Mouse (Mus musculus): ENCODE results near the gene Vat1l. TPM values are rescaled to one million over a fixed set of nuclear protein-coding genes. Genes with fewer than 3 reads are reported as not detected.

Vat1l gene
- polyA plus RNA-seq, 1 experiment = not detected

GRCm38 (mm10) chr8:114363167-114363566 is 157.8 kb downstream of the Vat1l start:
- WGBS = 70% methylated on average over 5 of the region's 5 CpGs
- Histone ChIP-seq H3K4me1 (ENCODE audit: control insufficient read depth, insufficient read depth, low read length) (no peaks in the 10 kb centered on the region), H3K27ac (ENCODE audit: insufficient read depth, low read depth, low read length) (no peak overlapping the region), H3K4me3 (ENCODE audit: insufficient read depth, low read depth, low read length) (no peak overlapping the region)
- TF ChIP-seq POLR2A (IDR thresholded peaks at IDR 0.05; ENCODE audit: insufficient read depth, low read depth, low read length) (no peak), CTCF (IDR thresholded peaks at IDR 0.05; ENCODE audit: insufficient read depth, low read depth, low read length) (no peak)

- 64% methylated on average over 8 of the region's 8 CpGs for WGBS
- Histone ChIP-seq H3K4me3 (ENCODE audit: insufficient read depth, low read depth, low read length) (no peak overlapping the region), H3K4me1 (ENCODE audit: control insufficient read depth, insufficient read depth, low read length) (no peaks in the 10 kb centered on the region), H3K27ac (ENCODE audit: insufficient read depth, low read depth, low read length) (no peak overlapping the region)
- no peak for TF ChIP-seq POLR2A (IDR thresholded peaks at IDR 0.05; ENCODE audit: insufficient read depth, low read depth, low read length)
- TF ChIP-seq CTCF (IDR thresholded peaks at IDR 0.05; ENCODE audit: insufficient read depth, low read depth, low read length) = no peak
These were observed 158.2 kb downstream of the Vat1l start for GRCm38 (mm10) chr8:114363656-114364055.

- TF ChIP-seq POLR2A (IDR thresholded peaks at IDR 0.05; ENCODE audit: insufficient read depth, low read depth, low read length) = no peak
- peak; percentile 77 for TF ChIP-seq CTCF (IDR thresholded peaks at IDR 0.05; ENCODE audit: insufficient read depth, low read depth, low read length)
- 30% methylated on average over 27 of the region's 27 CpGs for WGBS
These were observed 163.9 kb downstream of the Vat1l start for GRCm38 (mm10) chr8:114369038-114369976.

GRCm38 (mm10) chr8:114374390-114374789 is 169.0 kb downstream of the Vat1l start:
- no peak overlapping the region for H3K27ac ChIP-seq (ENCODE audit: insufficient read depth, low read depth, low read length)
- H3K4me3 ChIP-seq (ENCODE audit: insufficient read depth, low read depth, low read length) = no peak overlapping the region
- WGBS = 88% methylated on average over 6 of the region's 6 CpGs
- H3K4me1 ChIP-seq (ENCODE audit: control insufficient read depth, insufficient read depth, low read length) = no peaks in the 10 kb centered on the region
- no peak for TF ChIP-seq POLR2A (IDR thresholded peaks at IDR 0.05; ENCODE audit: insufficient read depth, low read depth, low read length)
- no peak for TF ChIP-seq CTCF (IDR thresholded peaks at IDR 0.05; ENCODE audit: insufficient read depth, low read depth, low read length)

More at GRCm38 (mm10) chr8:114369038-114369976, 163.9 kb downstream of the Vat1l start:
- Histone ChIP-seq H3K4me3 (ENCODE audit: insufficient read depth, low read depth, low read length) (peak overlapping the region; percentile 33), H3K4me1 (ENCODE audit: control insufficient read depth, insufficient read depth, low read length) (peaks cover 2% of the 10 kb centered on the region; the same call in 1 of the 2 replicates), H3K27ac (ENCODE audit: insufficient read depth, low read depth, low read length) (no peak overlapping the region)

DNA sequence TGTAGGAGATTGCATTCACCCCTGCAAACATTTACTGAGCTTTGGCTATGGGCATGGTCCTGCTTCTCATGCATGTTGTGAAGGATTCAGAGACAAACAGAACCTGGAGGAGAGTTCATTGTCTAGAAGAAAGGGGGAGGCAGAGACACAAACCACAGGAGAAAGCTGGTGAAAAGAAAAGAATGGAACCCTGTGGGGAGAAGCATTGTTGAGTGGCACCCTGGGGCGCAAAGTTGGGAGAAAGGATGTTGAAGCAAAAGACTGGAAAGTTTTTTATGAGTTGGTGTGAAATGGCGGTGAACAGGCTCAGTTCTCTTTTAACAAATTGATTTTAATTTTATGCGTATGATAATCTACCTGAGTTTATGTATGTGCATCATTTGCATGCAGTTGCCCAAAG is 178.8 kb downstream of the Vat1l start:
- Histone ChIP-seq H3K4me1 (ENCODE audit: control insufficient read depth, insufficient read depth, low read length) (no peaks in the 10 kb centered on the region), H3K27ac (ENCODE audit: insufficient read depth, low read depth, low read length) (no peak overlapping the region), H3K4me3 (ENCODE audit: insufficient read depth, low read depth, low read length) (no peak overlapping the region)
- 89% methylated on average over 3 of the region's 3 CpGs for WGBS
- TF ChIP-seq CTCF (IDR thresholded peaks at IDR 0.05; ENCODE audit: insufficient read depth, low read depth, low read length) (no peak), POLR2A (IDR thresholded peaks at IDR 0.05; ENCODE audit: insufficient read depth, low read depth, low read length) (no peak)

- Histone ChIP-seq H3K4me3 (ENCODE audit: insufficient read depth, low read depth, low read length) (no peak overlapping the region), H3K27ac (ENCODE audit: insufficient read depth, low read depth, low read length) (no peak overlapping the region), H3K4me1 (ENCODE audit: control insufficient read depth, insufficient read depth, low read length) (no peaks in the 10 kb centered on the region)
- TF ChIP-seq CTCF (IDR thresholded peaks at IDR 0.05; ENCODE audit: insufficient read depth, low read depth, low read length) = no peak
- TF ChIP-seq POLR2A (IDR thresholded peaks at IDR 0.05; ENCODE audit: insufficient read depth, low read depth, low read length) = no peak
- 88% methylated on average over 4 of the region's 4 CpGs for WGBS
These were observed 182.1 kb downstream of the Vat1l start for GRCm38 (mm10) chr8:114387494-114387893.

DNA sequence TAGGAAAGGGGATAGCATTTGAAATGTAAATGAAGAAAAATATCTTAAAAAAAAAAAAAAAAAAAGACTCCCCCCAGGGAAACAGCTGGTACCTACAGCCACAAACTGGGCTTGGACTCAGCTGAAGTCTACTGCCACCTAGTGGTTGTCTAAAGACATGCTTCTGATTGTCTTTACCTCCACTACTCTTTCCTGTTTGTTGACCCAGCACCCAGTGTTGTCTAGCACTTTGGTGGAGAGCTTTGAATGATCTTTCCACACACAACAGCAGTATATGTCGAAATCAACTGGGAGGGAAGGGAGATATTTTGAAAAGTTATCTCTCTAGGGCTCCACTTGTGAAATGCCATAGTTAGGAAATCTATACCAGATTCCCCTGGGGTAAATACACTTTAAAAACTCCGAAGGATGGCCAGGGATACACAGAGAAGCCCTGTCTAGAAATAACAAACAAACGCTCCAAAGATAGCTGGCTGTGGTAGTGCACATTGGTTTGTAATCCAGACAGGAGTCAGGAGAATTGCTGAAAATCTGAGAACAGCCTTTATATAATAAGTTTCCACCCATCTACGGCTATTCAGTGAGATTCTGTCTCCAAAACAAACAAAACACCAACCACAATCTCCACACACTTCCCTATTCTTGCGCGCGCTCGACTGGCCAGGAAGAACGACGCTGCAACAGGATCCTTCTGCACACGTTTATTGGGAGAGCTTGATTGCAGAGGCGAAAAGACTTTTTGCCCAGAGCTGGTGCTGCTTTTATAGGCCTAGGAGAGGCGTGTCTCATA is 185.2 kb downstream of the Vat1l start:
- Histone ChIP-seq H3K4me3 (ENCODE audit: insufficient read depth, low read depth, low read length) (no peak overlapping the region), H3K4me1 (ENCODE audit: control insufficient read depth, insufficient read depth, low read length) (no peaks in the 10 kb centered on the region), H3K27ac (ENCODE audit: insufficient read depth, low read depth, low read length) (no peak overlapping the region)
- 91% methylated on average over 12 of the region's 13 CpGs for WGBS
- TF ChIP-seq POLR2A (IDR thresholded peaks at IDR 0.05; ENCODE audit: insufficient read depth, low read depth, low read length) (no peak), CTCF (IDR thresholded peaks at IDR 0.05; ENCODE audit: insufficient read depth, low read depth, low read length) (no peak)

DNA sequence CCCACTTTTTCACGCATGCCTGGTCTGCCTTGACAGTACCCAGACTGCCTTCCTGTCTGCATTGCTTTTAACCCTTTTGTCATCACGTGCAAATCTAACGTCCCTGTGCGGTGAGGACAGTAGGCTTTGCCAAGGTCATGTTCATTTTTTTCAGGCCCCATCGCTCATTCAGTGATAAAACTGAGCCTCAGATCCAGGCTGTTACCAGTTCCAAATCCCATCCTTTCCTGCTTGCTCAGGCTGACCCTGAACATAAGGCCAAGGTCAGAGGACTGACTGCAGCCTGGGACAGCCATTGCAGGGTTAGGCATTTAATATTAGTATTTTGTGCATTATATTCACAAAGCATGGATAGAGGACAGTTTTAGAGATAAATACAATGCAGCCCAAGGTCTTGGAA is 192.9 kb downstream of the Vat1l start:
- 95% methylated on average over 5 of the region's 5 CpGs for WGBS
- Histone ChIP-seq H3K27ac (ENCODE audit: insufficient read depth, low read depth, low read length) (no peak overlapping the region), H3K4me1 (ENCODE audit: control insufficient read depth, insufficient read depth, low read length) (no peaks in the 10 kb centered on the region), H3K4me3 (ENCODE audit: insufficient read depth, low read depth, low read length) (no peak overlapping the region)
- TF ChIP-seq POLR2A (IDR thresholded peaks at IDR 0.05; ENCODE audit: insufficient read depth, low read depth, low read length) (no peak), CTCF (IDR thresholded peaks at IDR 0.05; ENCODE audit: insufficient read depth, low read depth, low read length) (no peak)

- no peak for TF ChIP-seq POLR2A (IDR thresholded peaks at IDR 0.05; ENCODE audit: insufficient read depth, low read depth, low read length)
- no peak for TF ChIP-seq CTCF (IDR thresholded peaks at IDR 0.05; ENCODE audit: insufficient read depth, low read depth, low read length)
- Histone ChIP-seq H3K4me3 (ENCODE audit: insufficient read depth, low read depth, low read length) (no peak overlapping the region), H3K4me1 (ENCODE audit: control insufficient read depth, insufficient read depth, low read length) (no peaks in the 10 kb centered on the region), H3K27ac (ENCODE audit: insufficient read depth, low read depth, low read length) (no peak overlapping the region)
- WGBS = 96% methylated on average over 5 of the region's 5 CpGs
These were observed 193.9 kb downstream of the Vat1l start for GRCm38 (mm10) chr8:114399273-114399672.

Measured in olfactory bulb, adult 2 months (tissue).